Mouse (Mus musculus) kidney, adult 2 months (tissue): ENCODE measurements around the gene Slc17a2.

Experiments
- CTCF ChIP-seq: fragments of 200-500 bp; conservative IDR thresholded peaks from 2 replicates; pipeline ENCODE4 v1.5.1; 2011; ENCODE audit warnings: low read depth, mild to moderate bottlenecking, control low read depth, low read length, moderate library complexity, mixed read lengths; ENCODE audit not compliant: insufficient read depth, insufficient read length
- POLR2A ChIP-seq: fragments of 200-500 bp; IDR thresholded peaks from one replicate; pipeline ENCODE4 v1.6.1; 2011; ENCODE audit warnings: low read depth, low read length, control low read depth

DNA sequence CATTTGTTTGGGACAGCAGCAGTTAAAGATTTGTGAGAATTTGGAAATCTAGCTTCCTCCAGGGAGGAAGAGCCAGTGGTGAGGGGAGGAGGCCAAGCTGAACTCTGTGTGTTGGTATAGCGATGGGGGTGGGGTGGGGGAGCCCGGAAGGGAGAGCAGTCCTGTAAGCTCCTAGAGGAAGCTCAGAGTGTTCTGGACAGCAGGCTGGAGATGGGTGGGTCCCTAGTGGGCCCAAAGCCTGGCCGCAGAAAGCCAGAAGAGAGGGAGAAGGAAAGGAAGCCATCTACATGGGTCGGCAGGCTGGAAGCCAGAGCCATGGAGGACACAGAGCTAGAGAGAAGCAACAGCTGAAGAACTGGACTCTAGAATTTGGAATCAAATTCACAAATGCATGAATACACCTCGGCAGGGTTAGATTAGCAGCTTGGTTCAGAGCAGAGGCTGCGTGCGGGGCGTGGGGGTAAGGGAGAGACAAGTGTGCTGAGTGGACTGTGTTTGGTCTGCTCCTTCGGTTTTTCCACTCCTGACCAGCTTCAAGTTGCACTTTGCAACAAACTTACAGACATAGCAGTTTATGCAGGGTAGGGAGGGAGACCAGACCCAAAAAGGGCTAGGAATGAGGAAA lies 59.4 kb downstream of the Slc17a2 start:
- TF ChIP-seq CTCF (no peak), POLR2A (no peak)
